Mouse (Mus musculus) right cerebral cortex, postnatal 10 days (tissue): ENCODE results near the gene Nos2.

ENCODE experiments used
- DNase-seq, 2 experiments: peaks; one replicate each; pipeline ENCODE4 v3.0.0; 2021; ENCODE audit warnings: low spot score in 2 of 2

Gene Nos2

DNA sequence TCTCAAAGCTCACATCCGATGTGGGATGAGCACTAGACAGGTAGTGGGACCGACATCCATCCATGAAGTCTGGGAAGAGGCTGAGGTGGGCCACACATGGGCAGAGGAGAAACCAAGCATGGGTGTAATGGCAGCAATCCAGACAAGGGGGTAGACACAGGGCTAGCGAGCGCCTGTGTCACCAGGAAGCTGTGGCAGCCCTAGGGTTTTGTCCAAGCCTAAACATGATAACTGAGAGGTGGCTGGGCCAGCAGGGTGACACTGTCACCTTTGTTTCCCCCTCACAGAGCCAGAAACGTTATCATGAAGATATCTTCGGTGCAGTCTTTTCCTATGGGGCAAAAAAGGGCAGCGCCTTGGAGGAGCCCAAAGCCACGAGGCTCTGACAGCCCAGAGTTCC, 38.8 kb downstream of the Nos2 start:
- DNase-seq: no peak

DNA sequence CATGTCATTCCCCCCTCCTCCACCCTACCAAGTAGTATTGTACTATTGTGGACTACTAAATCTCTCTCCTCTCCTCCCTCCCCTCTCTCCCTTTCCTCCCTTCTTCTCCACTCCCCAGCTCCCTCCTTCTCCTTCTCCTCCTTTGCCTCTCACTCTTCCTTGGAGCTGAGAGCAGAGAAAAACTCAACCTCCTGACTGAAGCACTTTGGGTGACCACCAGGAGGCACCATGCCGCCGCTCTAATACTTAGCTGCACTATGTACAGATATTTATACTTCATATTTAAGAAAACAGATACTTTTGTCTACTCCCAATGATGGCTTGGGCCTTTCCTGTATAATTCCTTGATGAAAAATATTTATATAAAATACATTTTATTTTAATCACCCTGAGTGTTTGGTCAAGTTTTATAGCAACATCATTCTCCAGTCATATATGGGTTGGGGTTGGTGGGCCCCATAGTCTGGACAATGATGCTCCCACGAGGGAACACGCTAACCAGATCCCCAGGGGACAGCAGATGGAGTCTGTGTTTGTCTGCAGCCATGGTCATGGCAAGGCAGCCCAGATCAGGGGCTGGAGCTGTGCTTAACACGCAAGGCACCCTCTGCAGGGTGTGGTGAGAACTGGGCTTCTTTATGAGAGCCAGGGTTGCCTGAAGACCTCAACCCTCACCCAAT, 39.4 kb downstream of the Nos2 start:
- peak; percentile 42 to 61 for DNase-seq

DNA sequence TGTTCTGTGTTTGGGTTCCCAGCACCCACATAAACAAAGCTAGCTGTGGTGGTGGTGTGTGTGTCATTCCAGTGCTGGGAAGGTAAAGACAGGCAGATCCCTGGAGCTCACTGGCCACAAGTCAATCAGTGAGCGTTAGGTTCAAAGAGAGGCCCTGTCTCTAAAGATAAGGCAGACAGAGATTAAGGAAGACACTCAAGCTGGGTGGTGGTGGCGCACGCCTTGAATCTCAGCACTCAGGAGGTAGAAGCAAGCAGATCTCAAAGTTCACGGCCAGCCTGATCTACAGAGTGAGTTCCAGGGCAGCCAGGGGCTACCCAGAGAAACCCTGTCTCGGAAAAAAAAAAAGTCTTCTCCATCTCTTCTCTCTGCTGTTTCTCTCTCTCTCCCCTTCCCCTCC, 40.6 kb downstream of the Nos2 start:
- no peak for DNase-seq

DNA sequence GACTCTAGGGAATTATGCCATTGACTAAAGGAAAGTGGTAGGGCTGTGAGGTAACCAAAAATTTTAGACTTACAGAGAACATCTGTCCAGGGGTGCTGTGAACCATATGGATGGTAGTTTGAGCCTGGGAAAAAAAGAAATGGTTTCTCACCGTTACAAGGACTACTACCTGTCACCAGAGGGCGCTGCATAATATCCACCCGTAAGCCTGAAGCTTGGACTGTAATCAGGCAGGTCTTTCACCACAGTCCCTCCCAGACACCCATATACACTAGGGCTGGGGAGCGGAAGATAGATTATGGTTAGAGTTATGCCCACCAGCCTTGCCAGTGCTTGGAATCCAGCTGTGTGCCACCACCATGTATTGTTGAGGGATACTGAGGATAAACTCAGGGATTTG, 46.8 kb downstream of the Nos2 start:
- DNase-seq: peak in 1 of 2 experiments; percentile 52

DNA sequence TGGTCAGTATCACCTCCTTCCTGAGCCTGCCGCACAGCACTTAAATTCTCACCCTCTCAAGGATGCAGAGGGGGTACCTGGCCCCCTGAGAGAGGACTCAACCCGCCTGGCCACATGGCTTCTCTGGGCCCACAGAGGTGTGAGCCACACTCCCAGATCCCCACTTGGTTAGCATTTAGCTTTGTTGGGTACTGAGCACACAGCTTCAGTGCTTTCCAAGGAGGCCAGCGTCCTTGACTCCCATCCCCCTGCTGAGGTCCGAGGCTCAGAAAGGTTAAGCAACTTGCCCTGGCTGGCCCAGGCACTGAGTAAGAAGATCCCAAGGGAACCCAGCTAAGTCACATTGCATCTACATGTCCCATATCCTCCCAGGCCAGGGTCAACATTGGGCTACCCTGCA, 47.5 kb downstream of the Nos2 start:
- no peak for DNase-seq

DNA sequence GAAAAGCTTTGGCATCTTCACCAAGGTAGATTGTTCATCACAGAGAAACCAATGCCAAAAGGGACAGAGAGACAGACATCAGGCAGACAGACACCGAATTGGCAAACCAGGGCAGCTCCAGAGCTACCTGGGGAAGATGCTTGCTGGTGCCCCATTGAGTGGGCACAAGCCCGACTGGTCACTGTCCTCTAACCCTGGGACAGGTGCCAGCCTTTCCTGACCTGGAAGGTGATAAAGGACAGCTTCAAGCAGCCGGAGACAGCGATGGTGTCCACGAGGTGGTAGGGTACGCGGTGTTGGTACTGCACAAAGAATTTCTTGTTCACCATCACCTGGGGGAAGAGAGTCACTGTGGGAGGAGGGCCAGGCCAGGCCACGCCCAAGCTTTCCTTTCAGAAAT, 50.5 kb downstream of the Nos2 start:
- no peak for DNase-seq

GRCm38 (mm10) chr11:78971746-78972145, 51.2 kb downstream of the Nos2 start:
- no peak for DNase-seq

DNA sequence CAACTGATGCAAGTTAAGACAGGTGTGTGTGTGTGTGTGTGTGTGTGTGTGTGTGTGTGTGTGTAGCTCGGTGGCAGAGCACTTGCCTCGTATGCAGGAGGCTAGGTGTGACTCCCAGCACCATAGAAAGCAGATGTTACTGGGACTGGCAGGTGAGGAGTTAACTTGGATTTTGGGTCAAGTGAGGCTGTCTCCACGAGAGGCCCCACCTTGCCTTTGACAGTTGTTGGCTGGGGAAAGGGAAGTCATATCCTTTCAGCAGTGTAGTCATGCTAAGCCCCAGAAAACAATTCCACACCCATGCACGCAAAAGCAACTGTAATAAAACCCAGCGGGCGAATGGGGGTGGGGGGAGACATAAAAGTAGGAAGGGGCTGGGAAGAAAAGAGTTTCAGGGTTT, 51.7 kb downstream of the Nos2 start:
- DNase-seq: peak in 1 of 2 experiments; percentile 10

GRCm38 (mm10) chr11:78972811-78973351, 52.3 kb downstream of the Nos2 start:
- DNase-seq: no peak

- DNase-seq: peak in 1 of 2 experiments; percentile 36
These were observed 53.0 kb downstream of the Nos2 start for GRCm38 (mm10) chr11:78973381-78974150.

GRCm38 (mm10) chr11:78976731-78977510, 56.3 kb downstream of the Nos2 start:
- DNase-seq: peak in 1 of 2 experiments; percentile 15

DNA sequence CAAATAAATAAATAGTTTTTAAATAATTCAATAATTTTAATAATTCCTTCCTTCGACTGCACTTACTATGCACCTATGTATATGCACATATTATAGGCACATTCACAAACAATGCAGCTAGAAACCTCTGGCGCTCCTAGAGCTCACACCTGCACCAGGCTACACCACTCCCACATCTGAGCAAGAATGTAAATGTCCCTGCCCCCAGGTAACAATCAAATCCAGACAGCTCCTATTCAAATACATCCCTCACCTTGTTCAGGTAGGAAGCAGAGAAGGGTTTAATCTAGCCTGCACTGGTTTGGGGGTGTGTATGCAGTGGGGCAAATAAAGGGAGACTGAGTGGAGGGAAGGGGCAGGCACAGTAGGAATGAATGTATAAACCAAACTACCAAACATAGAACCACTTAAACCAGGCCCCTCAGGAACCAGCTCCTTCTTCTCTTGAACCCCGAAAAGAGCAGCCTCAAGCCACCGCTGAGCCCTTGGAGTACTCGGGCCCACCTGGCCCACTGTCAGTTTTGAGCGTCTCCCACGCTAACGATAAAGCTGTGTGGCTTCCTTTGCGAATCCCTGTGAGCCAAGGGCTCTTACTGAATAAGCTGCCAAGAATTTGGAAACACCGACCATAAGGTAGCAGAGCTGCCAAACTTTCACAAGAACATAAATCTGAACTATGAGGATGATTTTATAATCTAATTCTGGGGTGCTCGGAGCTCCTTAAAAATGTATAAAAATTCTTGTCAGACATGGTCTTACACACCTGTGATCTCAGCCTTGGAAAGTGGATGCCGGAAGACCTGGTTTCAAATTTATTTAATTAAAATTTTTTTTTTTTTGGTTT, 57.8 kb downstream of the Nos2 start:
- DNase-seq: peak in 1 of 2 experiments; percentile 41

DNA sequence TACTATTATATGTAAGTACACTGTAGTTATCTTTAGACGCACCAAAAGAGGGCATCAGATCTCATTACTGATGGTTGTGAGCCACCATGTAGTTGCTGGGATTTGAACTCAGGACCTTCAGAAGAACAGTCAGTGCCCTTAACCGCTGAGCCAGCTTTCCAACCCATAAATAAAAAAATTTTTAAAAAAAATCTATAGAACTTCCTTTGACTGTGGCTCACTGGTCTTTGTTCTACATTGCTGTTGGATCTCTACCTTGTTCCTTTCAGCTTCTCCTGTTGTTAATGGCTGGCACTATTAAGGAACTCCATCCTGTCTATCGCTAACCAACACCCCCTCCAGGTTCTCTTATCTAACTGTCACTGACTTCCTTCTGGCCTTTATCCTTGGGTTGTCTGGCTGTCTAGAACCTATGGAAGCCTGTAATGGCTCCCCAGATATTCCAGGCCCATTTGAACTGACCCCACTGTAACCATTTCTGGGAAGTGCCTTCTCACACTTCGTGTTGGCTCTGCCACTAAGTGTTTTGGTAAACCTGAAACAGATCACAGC, 59.6 kb downstream of the Nos2 start:
- no peak for DNase-seq

- DNase-seq: peak in 1 of 2 experiments; percentile 11
These were observed 61.5 kb downstream of the Nos2 start for GRCm38 (mm10) chr11:78982042-78982441.

DNA sequence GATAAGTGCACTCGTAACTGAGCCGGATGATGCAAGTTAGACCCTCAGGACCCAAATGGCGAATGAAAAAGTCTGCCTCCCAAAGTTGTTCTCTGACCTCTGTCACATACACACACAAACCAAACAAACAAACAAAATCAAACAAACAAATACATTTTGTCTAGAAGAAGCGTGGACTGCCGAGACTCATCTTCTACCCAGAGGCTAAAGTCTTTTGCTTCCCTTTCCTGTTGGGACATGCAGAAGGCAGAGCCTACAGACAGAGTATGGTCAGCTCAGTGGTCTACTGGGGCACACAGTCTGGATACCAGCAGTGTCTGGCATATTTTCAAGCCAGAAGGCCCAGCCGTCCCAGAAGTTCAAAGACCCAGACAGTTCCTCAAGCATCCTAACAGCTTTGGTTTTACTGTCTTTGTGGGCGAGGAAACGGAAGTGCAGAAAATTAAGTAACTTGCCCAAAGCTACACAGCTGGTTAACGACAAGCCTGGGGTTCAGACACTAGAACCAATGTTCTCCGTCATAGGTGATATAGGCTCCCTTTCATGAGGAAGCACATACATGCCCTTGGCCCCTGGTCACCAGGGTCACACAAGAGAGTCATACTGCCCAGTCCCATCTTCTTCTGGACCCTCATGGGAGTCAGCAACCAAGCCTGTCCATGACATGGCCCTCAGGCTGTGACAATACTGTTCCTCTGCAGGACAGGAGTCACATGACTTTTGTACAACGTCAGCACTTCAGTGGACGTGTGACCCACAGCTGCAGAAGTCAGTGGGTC, 62.1 kb downstream of the Nos2 start:
- peak in 1 of 2 experiments; percentile 36 for DNase-seq

- DNase-seq: no peak
These were observed 63.0 kb downstream of the Nos2 start for GRCm38 (mm10) chr11:78983539-78983938.

GRCm38 (mm10) chr11:78984483-78985177, 64.0 kb downstream of the Nos2 start, which contains the start of gene Lgals9:
Gene Lgals9, minus strand, starts transcription at chr11:78984946.
- DNase-seq: peak; percentile 42 to 53

GRCm38 (mm10) chr11:78985505-78985904, 64.9 kb downstream of the Nos2 start:
- DNase-seq: no peak

GRCm38 (mm10) chr11:78986311-78987002, 65.9 kb downstream of the Nos2 start:
- DNase-seq: no peak
